Mouse (Mus musculus): ENCODE data around the gene Catsper2. TPM values are rescaled to one million over a fixed set of nuclear protein-coding genes. Genes with fewer than 3 reads are reported as not detected.

Catsper2 gene
- 3.5 TPM for polyA plus RNA-seq (2014; fragmentation: Illumina TruSeq; extraction: RNeasy Lipid Tissue Mini Kit (QIAGEN cat#74804); ENCODE audit: low read depth, low replicate concordance)

GRCm38 (mm10) chr2:121413387-121414042, at the start of gene Catsper2, which contains the start of gene Pdia3:
Gene Catsper2 (minus strand): TSS chr2:121413792.
Gene Pdia3 (plus strand): TSS chr2:121413775.

GRCm38 (mm10) chr2:121456692-121457642, 43.4 kb upstream of the Catsper2 start, which contains the start of gene Serinc4:
Gene Serinc4 (minus strand): TSS chr2:121456781.

GRCm38 (mm10) chr2:121452990-121453389, 39.4 kb upstream of the Catsper2 start, which contains the start of gene Hypk:
Gene Hypk (plus strand): TSS chr2:121453290.

GRCm38 (mm10) chr2:121448739-121449535, 35.3 kb upstream of the Catsper2 start, which contains the start of gene Serf2:
Gene Serf2 (plus strand): TSS chr2:121449195.

GRCm38 (mm10) chr2:121444178-121444577, 30.6 kb upstream of the Catsper2 start, which contains the start of gene Ell3:
Gene Ell3 (minus strand): TSS chr2:121444278.

GRCm38 (mm10) chr2:121386961-121387575, 26.5 kb downstream of the Catsper2 start, which contains the start of gene Strc:
Gene Strc (minus strand): TSS chr2:121387168.

GRCm38 (mm10) chr2:121357494-121357893, 56.1 kb downstream of the Catsper2 start, which contains the start of gene Ckmt1:
Gene Ckmt1 (plus strand): TSS chr2:121357714.

GRCm38 (mm10) chr2:121354820-121355592, 58.6 kb downstream of the Catsper2 start, which contains the start of gene Ppip5k1:
Gene Ppip5k1 (minus strand): TSS chr2:121355396.

Other genes with a start within 250 kb of the Catsper2 start
- 28.5 TPM for gene Tubgcp4, start 243.1 kb downstream of the Catsper2 start, polyA plus RNA-seq (2014; fragmentation: Illumina TruSeq; extraction: RNeasy Lipid Tissue Mini Kit (QIAGEN cat#74804); ENCODE audit: low read depth, low replicate concordance)
- 9.5 TPM for gene Zscan29, start 242.7 kb downstream of the Catsper2 start, polyA plus RNA-seq (2014; fragmentation: Illumina TruSeq; extraction: RNeasy Lipid Tissue Mini Kit (QIAGEN cat#74804); ENCODE audit: low read depth, low replicate concordance)
- 2.2 TPM for gene Trp53bp1, start 142.4 kb downstream of the Catsper2 start, polyA plus RNA-seq (2014; fragmentation: Illumina TruSeq; extraction: RNeasy Lipid Tissue Mini Kit (QIAGEN cat#74804); ENCODE audit: low read depth, low replicate concordance)
- gene Map1a, start 124.2 kb downstream of the Catsper2 start, polyA plus RNA-seq (2014; fragmentation: Illumina TruSeq; extraction: RNeasy Lipid Tissue Mini Kit (QIAGEN cat#74804); ENCODE audit: low read depth, low replicate concordance): not detected
- 1.6 TPM for gene Ppip5k1, start 58.4 kb downstream of the Catsper2 start, polyA plus RNA-seq (2014; fragmentation: Illumina TruSeq; extraction: RNeasy Lipid Tissue Mini Kit (QIAGEN cat#74804); ENCODE audit: low read depth, low replicate concordance)
- gene Ckmt1, start 56.1 kb downstream of the Catsper2 start, polyA plus RNA-seq (2014; fragmentation: Illumina TruSeq; extraction: RNeasy Lipid Tissue Mini Kit (QIAGEN cat#74804); ENCODE audit: low read depth, low replicate concordance): not detected
- gene Strc, start 26.6 kb downstream of the Catsper2 start, polyA plus RNA-seq (2014; fragmentation: Illumina TruSeq; extraction: RNeasy Lipid Tissue Mini Kit (QIAGEN cat#74804); ENCODE audit: low read depth, low replicate concordance): not detected
- gene Pdia3, start within 50 bp of the Catsper2 start, polyA plus RNA-seq (2014; fragmentation: Illumina TruSeq; extraction: RNeasy Lipid Tissue Mini Kit (QIAGEN cat#74804); ENCODE audit: low read depth, low replicate concordance): 820 TPM
- gene Ell3, start 30.5 kb upstream of the Catsper2 start, polyA plus RNA-seq (2014; fragmentation: Illumina TruSeq; extraction: RNeasy Lipid Tissue Mini Kit (QIAGEN cat#74804); ENCODE audit: low read depth, low replicate concordance): 1.8 TPM
- gene Serf2, start 35.4 kb upstream of the Catsper2 start, polyA plus RNA-seq (2014; fragmentation: Illumina TruSeq; extraction: RNeasy Lipid Tissue Mini Kit (QIAGEN cat#74804); ENCODE audit: low read depth, low replicate concordance): 47.8 TPM
- 18.7 TPM for gene Hypk, start 39.5 kb upstream of the Catsper2 start, polyA plus RNA-seq (2014; fragmentation: Illumina TruSeq; extraction: RNeasy Lipid Tissue Mini Kit (QIAGEN cat#74804); ENCODE audit: low read depth, low replicate concordance)
- gene Serinc4, start 43.0 kb upstream of the Catsper2 start, polyA plus RNA-seq (2014; fragmentation: Illumina TruSeq; extraction: RNeasy Lipid Tissue Mini Kit (QIAGEN cat#74804); ENCODE audit: low read depth, low replicate concordance): not detected
- gene Mfap1b, start 60.3 kb upstream of the Catsper2 start, polyA plus RNA-seq (2014; fragmentation: Illumina TruSeq; extraction: RNeasy Lipid Tissue Mini Kit (QIAGEN cat#74804); ENCODE audit: low read depth, low replicate concordance): 15.0 TPM
- 16.5 TPM for gene Mfap1a, start 92.9 kb upstream of the Catsper2 start, polyA plus RNA-seq (2014; fragmentation: Illumina TruSeq; extraction: RNeasy Lipid Tissue Mini Kit (QIAGEN cat#74804); ENCODE audit: low read depth, low replicate concordance)
- 2.6 TPM for gene Wdr76, start 92.9 kb upstream of the Catsper2 start, polyA plus RNA-seq (2014; fragmentation: Illumina TruSeq; extraction: RNeasy Lipid Tissue Mini Kit (QIAGEN cat#74804); ENCODE audit: low read depth, low replicate concordance)

Data from liver, adult 10 weeks (tissue).